Comparison of ENCODE assay signal across 8 mouse cellular contexts in the genomic region with DNA sequence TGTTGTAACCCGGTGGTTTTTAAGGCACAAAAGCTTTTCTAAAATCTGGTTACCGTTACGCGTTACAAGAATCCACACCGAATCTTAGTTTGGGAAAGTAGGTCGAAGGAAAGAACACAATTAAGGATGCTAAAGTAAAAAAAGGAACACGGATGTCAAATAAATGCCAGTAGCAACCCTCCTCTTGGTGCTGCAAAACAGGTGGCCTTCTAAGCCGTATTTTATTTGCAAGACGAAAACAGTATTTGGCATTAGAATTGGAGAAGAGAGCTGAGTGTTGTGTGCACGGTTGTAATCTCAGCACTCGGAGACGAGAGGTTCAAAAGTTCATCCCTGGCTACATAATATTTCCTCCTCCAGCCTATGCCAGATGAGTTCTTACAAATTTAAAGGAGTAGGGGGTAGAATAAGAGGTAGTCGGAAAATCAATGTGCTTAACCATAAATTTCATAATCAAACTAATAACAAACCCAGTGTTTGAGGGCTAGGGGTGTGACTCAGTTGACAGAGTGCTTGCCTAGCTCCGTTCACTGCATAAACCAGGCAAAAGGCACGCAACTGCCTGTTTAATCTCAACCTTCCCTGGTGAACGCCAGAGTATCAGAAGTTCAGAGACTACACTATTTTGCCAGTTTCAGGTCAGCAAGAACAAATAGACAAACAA. TPM values are rescaled to one million over a fixed set of nuclear protein-coding genes. Genes with fewer than 3 reads are reported as not detected.
DNase-seq lines count a peak whose midpoint lies in the region; ATAC-seq lines count a peak whose summit lies in the region.

No protein-coding gene starts in this region.

- peak overlapping the region; percentile 99 for H3K9ac ChIP-seq in neural tube, embryonic 11.5 days (ENCODE audit: low read length)
- H3K9ac ChIP-seq in limb, embryonic 13.5 days, result peak overlapping the region; percentile 99
- H3K9ac ChIP-seq in stomach, embryonic 16.5 days (ENCODE audit: low read length), result peak overlapping the region; percentile 92

- WGBS in neural tube, embryonic 11.5 days, result 38% methylated on average over 16 of the region's 16 CpGs
- WGBS in limb, embryonic 13.5 days, result 27% methylated on average over 16 of the region's 16 CpGs
- 13% methylated on average over 16 of the region's 16 CpGs for WGBS in stomach, embryonic 16.5 days

- peak; percentile 14 for DNase-seq in adrenal gland, adult 2 months
- no peak for DNase-seq in adrenal gland, postnatal 10 days
- DNase-seq in neural tube, embryonic 11.5 days (ENCODE audit: low spot score), result no peak
- no peak for DNase-seq in neural tube, embryonic 10.5 days (ENCODE audit: extremely low spot score, low spot score)
- no peak for DNase-seq in cerebellum, postnatal 36 days
- no peak for DNase-seq in gastrocnemius, postnatal 4 days (ENCODE audit: low spot score in 2 of 2)

- peak overlapping the region; percentile 70 for H3K4me2 ChIP-seq in neural tube, embryonic 11.5 days (ENCODE audit: low read depth)
- H3K4me2 ChIP-seq in limb, embryonic 13.5 days (replicated peaks), result peak overlapping the region; percentile 79
- peak overlapping the region; percentile 76 for H3K4me2 ChIP-seq in stomach, embryonic 16.5 days (ENCODE audit: low read depth, low read length)

- H3K27ac ChIP-seq in neural tube, embryonic 11.5 days (ENCODE audit: low read depth, low read length), result peak overlapping the region; percentile 99
- peak overlapping the region; percentile 97 for H3K27ac ChIP-seq in limb, embryonic 13.5 days
- peak overlapping the region; percentile 95 for H3K27ac ChIP-seq in stomach, embryonic 16.5 days (ENCODE audit: low read length)

- no peaks in the 10 kb centered on the region for H3K36me3 ChIP-seq in neural tube, embryonic 11.5 days (ENCODE audit: control insufficient read depth, insufficient read depth, low read length)
- H3K36me3 ChIP-seq in limb, embryonic 13.5 days, result peaks cover 8% of the 10 kb centered on the region
- no peaks in the 10 kb centered on the region for H3K36me3 ChIP-seq in stomach, embryonic 16.5 days (ENCODE audit: control insufficient read depth, insufficient read depth, low read length)

- H3K9me3 ChIP-seq in neural tube, embryonic 11.5 days (ENCODE audit: control insufficient read depth, low read length), result no peaks in the 10 kb centered on the region
- H3K9me3 ChIP-seq in limb, embryonic 13.5 days, result no peaks in the 10 kb centered on the region
- H3K9me3 ChIP-seq in stomach, embryonic 16.5 days (replicated peaks; ENCODE audit: control insufficient read depth, low read length), result no peaks in the 10 kb centered on the region

- no peak for ATAC-seq in neural tube, embryonic 11.5 days (ENCODE audit: insufficient read depth, low FRiP score, low TSS enrichment)
- no peak for ATAC-seq in limb, embryonic 13.5 days (ENCODE audit: low FRiP score, low read depth)
- ATAC-seq in stomach, embryonic 16.5 days (ENCODE audit: insufficient read depth, low FRiP score), result no peak

- H3K27me3 ChIP-seq in neural tube, embryonic 11.5 days (ENCODE audit: control insufficient read depth, insufficient read depth, low read length), result no peaks in the 10 kb centered on the region
- H3K27me3 ChIP-seq in limb, embryonic 13.5 days, result peaks cover 5% of the 10 kb centered on the region
- H3K27me3 ChIP-seq in stomach, embryonic 16.5 days (ENCODE audit: control insufficient read depth, insufficient read depth, low read length), result no peaks in the 10 kb centered on the region

- peaks cover 12% of the 10 kb centered on the region for H3K4me1 ChIP-seq in neural tube, embryonic 11.5 days (ENCODE audit: control insufficient read depth, insufficient read depth, low read length)
- peaks cover 31% of the 10 kb centered on the region for H3K4me1 ChIP-seq in limb, embryonic 13.5 days
- peaks cover 15% of the 10 kb centered on the region for H3K4me1 ChIP-seq in stomach, embryonic 16.5 days (ENCODE audit: control insufficient read depth, insufficient read depth, low read length)

- H3K4me3 ChIP-seq in neural tube, embryonic 11.5 days (ENCODE audit: low read depth, low read length), result peak overlapping the region; percentile 95
- H3K4me3 ChIP-seq in limb, embryonic 13.5 days, result peak overlapping the region; percentile 98
- peak overlapping the region; percentile 67 for H3K4me3 ChIP-seq in stomach, embryonic 16.5 days (replicated peaks; ENCODE audit: low read length)

RNA-seq across cellular contexts. Expression of a gene that starts 0.7 kb away (rescaled TPM):
- total RNA-seq in adrenal gland, adult 2 months (2021), result 10 to 100 TPM; 15.4 to 19.8 TPM
- 0.50 and 0.68 TPM in 2 replicates for polyA plus RNA-seq in adrenal gland, adult 2 months (2012; rRNA removed)
- 10 to 100 TPM; 17.8 to 22.9 TPM for total RNA-seq in adrenal gland, postnatal 10 days (2021)
- polyA plus RNA-seq in neural tube, embryonic 11.5 days (2014; fragmentation: Nextera tagmentation; extraction: Ambion mirVana), result 38.4 and 38.8 TPM in 2 replicates
- polyA plus RNA-seq in limb, embryonic 13.5 days (2015; fragmentation: Nextera tagmentation; extraction: Ambion mirVana), result 24.1 and 26.0 TPM in 2 replicates
- 14.0 and 14.8 TPM in 2 replicates for polyA plus RNA-seq in stomach, embryonic 16.5 days (2015; fragmentation: Nextera tagmentation; extraction: Ambion mirVana)
- 10 to 100 TPM; 19.1 to 19.5 TPM for total RNA-seq in gastrocnemius, postnatal 4 days (2021)

RNA-seq across cellular contexts. Expression of a gene that starts 10.1 kb away (rescaled TPM):
- not detected for total RNA-seq in adrenal gland, adult 2 months (2021)
- polyA plus RNA-seq in adrenal gland, adult 2 months (2012; rRNA removed), result not detected in 2 replicates
- total RNA-seq in adrenal gland, postnatal 10 days (2021), result not detected
- polyA plus RNA-seq in neural tube, embryonic 11.5 days (2014; fragmentation: Nextera tagmentation; extraction: Ambion mirVana), result not detected in 2 replicates
- polyA plus RNA-seq in limb, embryonic 13.5 days (2015; fragmentation: Nextera tagmentation; extraction: Ambion mirVana), result not detected in 2 replicates
- polyA plus RNA-seq in stomach, embryonic 16.5 days (2015; fragmentation: Nextera tagmentation; extraction: Ambion mirVana), result not detected in 2 replicates
- total RNA-seq in gastrocnemius, postnatal 4 days (2021), result not detected
